Mouse (Mus musculus) C2C12 (cell line): ENCODE measurements around the gene Stx2.

Source experiments
- CEBPB ChIP-seq: IDR thresholded peaks from one replicate; pipeline ENCODE4 v1.6.1; 2011; ENCODE audit warnings: low read depth, mild to moderate bottlenecking, control low read depth, moderate library complexity
- CTCF ChIP-seq: IDR thresholded peaks from one replicate; pipeline ENCODE4 v1.5.1; 2011; ENCODE audit not compliant: control insufficient read depth, insufficient read depth, insufficient read length
- FOSL1 ChIP-seq: IDR thresholded peaks from one replicate; pipeline ENCODE4 v1.8.0; 2011; ENCODE audit warnings: mild to moderate bottlenecking, low read length; ENCODE audit not compliant: poor library complexity, insufficient read depth, severe bottlenecking
- MAX ChIP-seq: IDR thresholded peaks from one replicate; pipeline ENCODE4 v1.6.1; 2011; ENCODE audit warnings: mild to moderate bottlenecking, control low read depth
- MYOD1 ChIP-seq: IDR thresholded peaks from one replicate; pipeline ENCODE4 v1.6.1; 2011; ENCODE audit warnings: low read depth; ENCODE audit not compliant: control insufficient read depth, insufficient read length
- MYOG ChIP-seq: IDR thresholded peaks from one replicate; pipeline ENCODE4 v1.6.1; 2011; ENCODE audit not compliant: control insufficient read depth, insufficient read length; ENCODE audit errors: extremely low read depth
- USF1 ChIP-seq: IDR thresholded peaks from one replicate; pipeline ENCODE4 v1.6.1; 2011; ENCODE audit warnings: low read depth, mild to moderate bottlenecking, control low read depth, moderate library complexity

GRCm38 (mm10) chr5:128971298-128971697 is 37.1 kb downstream of the Stx2 start:
- TF ChIP-seq MYOD1 (no peak), CEBPB (no peak), CTCF (no peak), MAX (no peak), MYOG (no peak), USF1 (no peak), FOSL1 (no peak)
